Mouse (Mus musculus) layer of hippocampus, postnatal 14 days (tissue): ENCODE results near the gene Plekha7. TPM values are rescaled to one million over a fixed set of nuclear protein-coding genes. Genes with fewer than 3 reads are reported as not detected.

Source experiments
- DNase-seq, 2 experiments: peaks; one replicate each; pipeline ENCODE4 v3.0.0; 2021 to 2022; ENCODE audit warnings: low spot score in 2 of 2, mixed read lengths in 1 of 2
- total RNA-seq, 2 experiments: library from RNA; stranded (reverse); gene quantifications; 2 replicates each; pipeline ENCODE4 v1.2.3; 2021

Gene Plekha7
- total RNA-seq, 2 experiments from 2014 or later: 15.3 to 26.0 TPM

GRCm38 (mm10) chr7:116252470-116252869 is 55.7 kb downstream of the Plekha7 start:
- no peak for DNase-seq

GRCm38 (mm10) chr7:116251516-116251915 is 56.7 kb downstream of the Plekha7 start:
- DNase-seq: no peak

- no peak for DNase-seq
Observed at GRCm38 (mm10) chr7:116248536-116248935, 59.6 kb downstream of the Plekha7 start.

- no peak for DNase-seq
Observed at GRCm38 (mm10) chr7:116247377-116247729, 60.8 kb downstream of the Plekha7 start.

- DNase-seq: no peak
Observed at GRCm38 (mm10) chr7:116246696-116247376, 61.3 kb downstream of the Plekha7 start.

DNA sequence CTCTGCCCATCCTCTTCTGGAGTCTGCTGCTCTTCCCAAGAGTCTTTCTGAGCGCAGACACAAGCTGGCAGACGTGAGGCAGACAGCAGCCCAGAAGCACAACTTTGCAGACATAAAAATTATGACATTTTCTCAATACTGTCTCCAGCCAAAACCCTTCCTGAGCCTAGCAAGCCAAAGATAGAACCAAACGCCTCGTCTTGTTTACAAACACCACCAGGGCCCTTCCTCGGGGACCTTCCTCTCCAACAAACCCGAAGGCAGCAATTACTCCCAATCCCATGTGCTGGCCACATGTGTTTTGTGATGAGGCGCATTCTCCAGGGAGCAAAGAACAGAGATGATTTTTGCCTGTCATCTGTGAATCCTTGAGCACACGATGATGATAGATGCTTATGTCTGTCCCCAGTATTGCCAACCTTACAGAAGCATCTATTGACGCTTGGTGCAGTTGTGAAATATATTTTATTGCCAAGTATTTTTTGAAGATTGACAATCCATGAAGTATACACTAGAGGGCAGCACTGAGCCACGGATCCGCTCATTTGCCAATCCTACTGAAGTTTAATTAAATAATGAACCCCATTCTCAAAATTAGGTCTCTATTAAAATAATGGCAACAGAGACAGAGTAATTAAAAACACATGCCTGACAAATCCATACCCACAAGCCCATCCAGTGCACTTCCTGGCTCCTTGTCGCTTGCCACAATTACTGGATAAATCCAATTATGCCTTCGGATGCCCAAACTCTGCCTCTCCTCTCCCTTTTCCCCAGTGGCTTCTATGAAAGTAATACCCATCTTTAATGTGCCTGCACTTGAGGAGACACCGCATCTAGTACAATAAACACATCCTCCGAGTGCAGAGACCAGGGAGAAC is 62.1 kb downstream of the Plekha7 start:
- peak in 1 of 2 experiments; percentile 60 for DNase-seq

- DNase-seq: no peak
Observed at GRCm38 (mm10) chr7:116244302-116245165, 63.6 kb downstream of the Plekha7 start.

DNA sequence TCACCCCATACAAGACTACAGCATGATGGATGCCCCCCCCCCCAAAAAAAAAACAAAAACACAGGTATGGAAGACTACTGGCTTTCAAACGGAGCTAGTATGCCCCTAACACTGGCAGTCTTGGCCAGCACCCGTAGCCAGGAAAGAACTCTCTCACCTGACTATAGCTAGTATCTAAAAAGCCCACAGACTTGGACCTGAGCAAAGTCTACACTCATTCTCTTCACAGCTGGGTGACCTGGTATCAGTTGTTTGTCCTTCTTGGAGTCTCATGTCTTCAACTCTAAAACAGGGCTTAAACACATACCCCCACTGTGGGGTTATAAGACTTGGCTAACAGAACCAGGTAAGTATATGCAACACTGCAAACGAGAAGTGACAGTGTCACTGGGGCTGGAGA is 65.4 kb downstream of the Plekha7 start:
- no peak for DNase-seq

GRCm38 (mm10) chr7:116241601-116242000 is 66.6 kb downstream of the Plekha7 start:
- no peak for DNase-seq

- no peak for DNase-seq
Observed at GRCm38 (mm10) chr7:116240791-116241474, 67.2 kb downstream of the Plekha7 start.

GRCm38 (mm10) chr7:116240353-116240752 is 67.8 kb downstream of the Plekha7 start:
- DNase-seq: no peak

DNA sequence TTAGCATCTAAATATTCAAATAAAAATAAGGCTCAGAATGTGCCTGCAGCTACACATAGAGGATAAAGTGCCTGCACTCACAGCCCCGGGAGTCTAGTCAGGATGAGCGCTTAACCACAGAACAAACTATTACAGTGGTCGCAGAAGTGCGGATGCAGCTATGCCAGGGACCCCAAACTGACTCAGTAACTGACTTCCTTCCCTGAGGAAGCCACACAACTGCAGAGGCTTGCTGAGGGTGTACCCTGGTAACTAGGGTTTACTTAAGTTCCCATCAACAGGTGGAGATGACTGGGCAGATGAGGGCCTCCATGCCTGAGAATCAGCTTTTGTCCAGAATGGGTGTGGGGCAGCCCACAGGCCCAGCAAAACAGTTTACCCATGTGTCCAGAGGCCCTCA is 69.9 kb downstream of the Plekha7 start:
- DNase-seq: no peak

GRCm38 (mm10) chr7:116237157-116237981 is 70.8 kb downstream of the Plekha7 start:
- no peak for DNase-seq

GRCm38 (mm10) chr7:116236608-116237007 is 71.6 kb downstream of the Plekha7 start:
- DNase-seq: no peak

DNA sequence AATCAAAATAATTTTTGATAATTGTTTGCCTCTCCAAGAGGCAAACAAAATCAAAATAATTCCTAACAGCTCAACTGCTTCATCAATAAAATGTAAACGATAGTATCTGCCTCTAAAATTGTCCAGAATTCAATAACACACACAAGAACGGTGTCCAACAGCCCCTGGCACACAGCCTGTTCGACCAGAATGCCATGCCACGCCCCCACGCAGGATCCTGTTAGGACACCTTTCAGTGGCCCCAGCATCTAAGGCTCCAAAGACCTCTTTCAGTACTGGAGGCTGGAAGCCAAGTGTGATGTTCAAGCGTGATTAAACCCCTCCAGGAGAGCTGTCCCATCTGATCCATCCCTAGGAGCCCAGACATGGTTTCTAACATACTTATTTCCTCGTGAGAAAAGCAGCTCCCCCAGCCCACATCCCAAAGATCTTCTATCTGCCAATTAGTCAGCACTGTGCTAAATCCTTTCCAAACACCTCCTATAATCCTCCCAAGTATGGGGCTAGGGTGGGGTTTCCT is 73.8 kb downstream of the Plekha7 start:
- no peak for DNase-seq

GRCm38 (mm10) chr7:116230811-116231609 is 77.2 kb downstream of the Plekha7 start:
- DNase-seq: no peak

DNA sequence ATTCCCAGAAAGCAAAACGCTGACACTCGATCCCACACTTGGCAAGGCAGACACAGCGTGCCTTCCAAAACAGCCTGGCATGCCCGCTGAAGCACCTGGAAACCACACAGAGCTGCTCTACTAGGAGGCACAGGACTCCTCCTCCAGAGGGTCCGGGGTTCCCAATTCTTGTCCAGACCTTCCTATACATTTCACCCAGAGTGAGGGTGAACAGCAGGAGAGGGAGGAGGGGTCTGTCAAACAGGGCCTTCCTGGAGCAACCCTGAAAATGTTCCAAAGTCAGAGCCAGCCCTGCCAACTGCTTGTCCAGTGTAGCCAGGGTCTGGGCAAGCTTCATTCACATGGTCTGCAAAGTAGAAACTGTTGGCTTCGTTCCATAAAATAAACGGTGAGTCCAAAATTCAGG is 81.3 kb downstream of the Plekha7 start:
- DNase-seq: no peak

GRCm38 (mm10) chr7:116226316-116226715 is 81.9 kb downstream of the Plekha7 start:
- DNase-seq: no peak

- DNase-seq: no peak
Observed at GRCm38 (mm10) chr7:116224543-116224942, 83.6 kb downstream of the Plekha7 start.
